Mouse (Mus musculus): ENCODE measurements around the gene St6galnac5. TPM values are rescaled to one million over a fixed set of nuclear protein-coding genes. Genes with fewer than 3 reads are reported as not detected.

Gene St6galnac5
- total and polyA plus RNA-seq, 3 experiments, result 0.04 TPM; not detected in 2

- 0 out of 2 replicates have a peak, but pooled peaks have one; percentile 72 for TF ChIP-seq KAT2A (IDR thresholded peaks at IDR 0.05; ENCODE audit: insufficient replicate concordance, low read length)
- TF ChIP-seq MEF2A (IDR thresholded peaks at IDR 0.05; ENCODE audit: borderline replicate concordance, low read depth, low read length), result peak; percentile 69; the same call in 1 of the 2 replicates
- TF ChIP-seq HCFC1 (IDR thresholded peaks at IDR 0.05; ENCODE audit: low read depth, low read length), result peak; percentile 73
- TF ChIP-seq JUND (conservative IDR thresholded peaks at IDR 0.05; ENCODE audit: low read depth, low read length), result peak; percentile 53; the same call in 1 of the 2 replicates
- TF ChIP-seq PAX5 (IDR thresholded peaks at IDR 0.05; ENCODE audit: low read length), result no peak
- TF ChIP-seq CHD1 (IDR thresholded peaks at IDR 0.05; ENCODE audit: low read depth, low read length), result peak; percentile 77; the same call in 1 of the 2 replicates
- peak; percentile 99 for TF ChIP-seq ELF1 (IDR thresholded peaks at IDR 0.05; ENCODE audit: low read depth, low read length)
- TF ChIP-seq ETS1 (conservative IDR thresholded peaks at IDR 0.05; ENCODE audit: low read depth, low read length), result peak; percentile 24; the same call in 1 of the 2 replicates
- TF ChIP-seq RCOR1 (conservative IDR thresholded peaks at IDR 0.05; ENCODE audit: low read depth, low read length), result peak; percentile 44; the same call in 1 of the 2 replicates
- TF ChIP-seq IRF4 (IDR thresholded peaks at IDR 0.05; ENCODE audit: low read depth, low read length), result peak; percentile 63
These were observed 52.2 kb downstream of the St6galnac5 start (continued) for GRCm38 (mm10) chr3:152929788-152930281.

GRCm38 (mm10) chr3:152929256-152929787, 52.7 kb downstream of the St6galnac5 start:
- in situ Hi-C loops (cut with MboI; ENCODE audit: low pct_ligation_motif_present, low pct_unique_long_range_greater_than_20kb, low sequenced_read_pairs), result no loop called here
- TF ChIP-seq SIN3A (IDR thresholded peaks at IDR 0.05; ENCODE audit: low read length) (peak; percentile 86; the same call in 1 of the 2 replicates), TBP (conservative IDR thresholded peaks at IDR 0.05; ENCODE audit: low read depth, low read length) (no peak), GABPA (IDR thresholded peaks at IDR 0.05; ENCODE audit: insufficient replicate concordance, low read depth, low read length) (no peak), JUND (conservative IDR thresholded peaks at IDR 0.05; ENCODE audit: low read depth, low read length) (no peak), IRF4 (IDR thresholded peaks at IDR 0.05; ENCODE audit: low read depth, low read length) (no peak), POLR2AphosphoS2 (IDR thresholded peaks at IDR 0.05; ENCODE audit: low read depth, low read length) (no peak), USF1 (IDR thresholded peaks at IDR 0.05; ENCODE audit: low read depth, low read length) (no peak), JUN (IDR thresholded peaks at IDR 0.05; ENCODE audit: insufficient read depth, low read depth, low read length) (no peak), NELFE (IDR thresholded peaks at IDR 0.05; ENCODE audit: low read depth, low read length) (no peak), EP300 (IDR thresholded peaks at IDR 0.05; ENCODE audit: low read length) (peak; percentile 13; the same call in 1 of the 2 replicates), MYC (IDR thresholded peaks at IDR 0.05; ENCODE audit: low read depth, low read length) (0 out of 2 replicates have a peak, but pooled peaks have one; percentile 38), UBTF (IDR thresholded peaks at IDR 0.05; ENCODE audit: low read depth, low read length) (no peak), MEF2A (IDR thresholded peaks at IDR 0.05; ENCODE audit: borderline replicate concordance, low read depth, low read length) (no peak), BHLHE40 (IDR thresholded peaks at IDR 0.05; ENCODE audit: low read depth, low read length) (peak; percentile 48; the same call in 1 of the 2 replicates), ELF1 (IDR thresholded peaks at IDR 0.05; ENCODE audit: low read depth, low read length) (peak; percentile 35; the same call in 1 of the 2 replicates), CHD2 (IDR thresholded peaks at IDR 0.05; ENCODE audit: low read length) (no peak; the same call in 1 of the 2 replicates), RCOR1 (conservative IDR thresholded peaks at IDR 0.05; ENCODE audit: low read depth, low read length) (0 out of 2 replicates have a peak, but pooled peaks have one; percentile 32), MXI1 (IDR thresholded peaks at IDR 0.05; ENCODE audit: low read depth, low read length) (no peak; the same call in 1 of the 2 replicates), HCFC1 (IDR thresholded peaks at IDR 0.05; ENCODE audit: low read depth, low read length) (no peak), ETS1 (conservative IDR thresholded peaks at IDR 0.05; ENCODE audit: low read depth, low read length) (no peak), NRF1 (IDR thresholded peaks at IDR 0.05; ENCODE audit: low read depth, low read length) (no peak), USF2 (conservative IDR thresholded peaks at IDR 0.05; ENCODE audit: low read depth, low read length) (no peak), MAX (IDR thresholded peaks at IDR 0.05; ENCODE audit: low read length) (peak; percentile 75), POLR2A (IDR thresholded peaks at IDR 0.05; ENCODE audit: low read depth, low read length) (no peak)
- Histone ChIP-seq H3K4me1 (ENCODE audit: control insufficient read depth in 1 of 2, insufficient read depth in 2 of 2) (peaks cover 18 to 60% of the 10 kb centered on the region in 2 experiments), H3K27ac (ENCODE audit: insufficient read depth, low read depth) (peak overlapping the region; percentile 78), H3K36me3 (replicated peaks in 1 of 2; ENCODE audit: control insufficient read depth in 1 of 2, insufficient read depth in 1 of 2, low read length in 1 of 2) (peaks cover 0 to 3% of the 10 kb centered on the region in 2 experiments), H3K9ac (ENCODE audit: insufficient read depth, low read depth) (peak overlapping the region; percentile 66), H3K27me3 (replicated peaks) (no peaks in the 10 kb centered on the region), H3K9me3 (replicated peaks; ENCODE audit: low read length) (no peaks in the 10 kb centered on the region), H3K4me2 (ENCODE audit: insufficient read depth, low read depth, poor library complexity, severe bottlenecking) (peak overlapping the region; percentile 83), H3K4me3 (replicated peaks in 1 of 3; ENCODE audit: low read depth in 2 of 3, low read length in 2 of 3, poor library complexity in 1 of 3) (peak overlapping the region; percentile 57 to 71 (median 60)), H3K79me2 (replicated peaks; ENCODE audit: control insufficient read depth, extremely low read depth, insufficient read depth, poor library complexity, severe bottlenecking) (no peaks in the 10 kb centered on the region)
- DNase-seq (ENCODE audit: extremely low read depth), result peak; percentile 81
- dilution Hi-C loops (cut with MboI; ENCODE audit: extremely low pct_ligation_motif_present, extremely low pct_unique_long_range_greater_than_20kb, low sequenced_read_pairs), result no loop called here

All from CH12.LX (cell line).